Mouse (Mus musculus) neural tube, embryonic 12.5 days (tissue): ENCODE results near the gene Fut1. TPM values are rescaled to one million over a fixed set of nuclear protein-coding genes. Genes with fewer than 3 reads are reported as not detected.

Experiments
- ATAC-seq: fragments of 200-750 bp; cut with Nextera tagmentation; 2 replicates; pipeline ENCODE4 v1.8.0; 2017; ENCODE audit warnings: low read depth, mild to moderate bottlenecking, moderate TSS enrichment, moderate library complexity; ENCODE audit not compliant: low FRiP score
- H3K27ac ChIP-seq: fragments of 300-500 bp; sonication (generic); 2 replicates; pipeline ENCODE4 v1.5.1; 2016
- H3K27me3 ChIP-seq: fragments of 300-500 bp; sonication (generic); replicated peaks from 2 replicates; pipeline ENCODE4 v1.6.1; 2016; ENCODE audit warnings: mild to moderate bottlenecking
- H3K36me3 ChIP-seq: fragments of 300-500 bp; sonication (generic); 2 replicates; pipeline ENCODE4 v1.6.1; 2016; ENCODE audit warnings: mild to moderate bottlenecking
- H3K4me1 ChIP-seq: fragments of 300-500 bp; sonication (generic); 2 replicates; pipeline ENCODE4 v1.6.1; 2016
- H3K4me2 ChIP-seq: fragments of 300-500 bp; sonication (generic); replicated peaks from 2 replicates; pipeline ENCODE4 v1.6.1; 2016; ENCODE audit warnings: mild to moderate bottlenecking
- H3K4me3 ChIP-seq: fragments of 300-500 bp; sonication (generic); 2 replicates; pipeline ENCODE4 v1.5.1; 2016
- H3K9ac ChIP-seq: fragments of 300-500 bp; sonication (generic); 2 replicates; pipeline ENCODE4 v1.6.1; 2016; ENCODE audit warnings: mild to moderate bottlenecking
- H3K9me3 ChIP-seq: fragments of 300-500 bp; sonication (generic); 2 replicates; pipeline ENCODE4 v1.6.1; 2016; ENCODE audit warnings: mild to moderate bottlenecking
- WGBS: fragments of 180-500 bp; shearing (Covaris S2); methylation state at CpG from one replicate; pipeline ENCODE4 v1.1.7; 2016; 5-methylcytosine and 5-hydroxymethylcytosine counted together
- polyA plus RNA-seq: library from polyadenylated mRNA; unstranded; fragments of >200 nt; fragmentation: Nextera tagmentation; extraction: Ambion mirVana; gene quantifications from 2 replicates; pipeline ENCODE4 v1.2.1, GENCODE M21; 2016

Fut1 gene
- polyA plus RNA-seq, 1 experiment from 2014 or later, result not detected

DNA sequence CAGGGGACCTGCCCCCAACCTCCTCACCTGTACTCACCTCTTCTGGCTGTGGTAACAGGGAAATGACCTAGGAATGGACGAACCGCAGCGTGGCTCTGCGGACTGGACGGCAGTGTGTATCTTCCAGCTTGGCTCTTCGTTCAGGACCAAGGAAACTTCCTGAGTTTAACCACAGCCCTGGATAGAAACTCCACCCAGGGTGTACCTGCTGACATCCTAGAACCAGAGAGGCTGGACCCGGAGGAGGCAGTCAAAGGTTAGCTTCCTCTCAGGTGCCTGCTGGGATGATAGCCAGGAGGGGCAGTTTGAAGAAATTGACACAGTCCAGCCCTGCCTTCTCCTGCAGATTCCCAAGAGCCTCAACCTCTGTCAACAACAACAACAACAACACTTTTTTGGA is 49.1 kb downstream of the Fut1 start, which contains the start of gene Fut2:
Gene Fut2 (minus strand): TSS at position 234 of the 400 bp plus-strand sequence.
- Histone ChIP-seq H3K27ac (no peak within 1 kb of the TSS), H3K27me3 (no peaks in the 10 kb centered on the region), H3K9me3 (no peaks in the 10 kb centered on the region), H3K4me2 (no peak within 1 kb of the TSS), H3K36me3 (no peaks in the 10 kb centered on the region), H3K4me1 (0 out of 2 replicates have a peak, but pooled peaks cover 3% of the 10 kb centered on the region), H3K4me3 (no peak within 1 kb of the TSS), H3K9ac (no peak within 1 kb of the TSS)
- 86% methylated on average over 7 of the region's 7 CpGs for WGBS
- no peak for ATAC-seq

DNA sequence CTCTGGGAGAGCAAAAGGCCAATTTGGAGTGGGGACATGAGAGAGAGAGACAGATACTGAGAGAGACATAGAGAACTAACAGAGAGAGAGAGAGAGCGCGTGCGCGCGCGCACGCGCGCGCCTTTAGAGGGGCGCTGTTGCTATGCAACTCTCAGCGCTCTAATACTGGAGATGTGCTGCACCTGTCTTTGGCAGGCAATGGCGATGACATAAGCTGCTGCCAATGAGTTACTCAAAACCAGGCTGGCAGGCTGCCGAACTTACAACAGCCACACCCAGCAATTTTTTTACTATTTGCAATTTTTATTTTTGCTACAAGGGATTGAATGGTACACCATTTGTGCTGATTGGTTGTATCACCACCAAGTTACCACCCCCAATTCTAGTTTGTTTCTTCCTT is 50.7 kb downstream of the Fut1 start:
- ATAC-seq, result no peak
- Histone ChIP-seq H3K9me3 (no peaks in the 10 kb centered on the region), H3K27ac (no peak overlapping the region), H3K4me3 (no peak overlapping the region), H3K4me1 (0 out of 2 replicates have a peak, but pooled peaks cover 3% of the 10 kb centered on the region), H3K9ac (no peak overlapping the region), H3K27me3 (no peaks in the 10 kb centered on the region), H3K4me2 (no peak overlapping the region), H3K36me3 (no peaks in the 10 kb centered on the region)
- WGBS, result 76% methylated on average over 14 of the region's 14 CpGs

DNA sequence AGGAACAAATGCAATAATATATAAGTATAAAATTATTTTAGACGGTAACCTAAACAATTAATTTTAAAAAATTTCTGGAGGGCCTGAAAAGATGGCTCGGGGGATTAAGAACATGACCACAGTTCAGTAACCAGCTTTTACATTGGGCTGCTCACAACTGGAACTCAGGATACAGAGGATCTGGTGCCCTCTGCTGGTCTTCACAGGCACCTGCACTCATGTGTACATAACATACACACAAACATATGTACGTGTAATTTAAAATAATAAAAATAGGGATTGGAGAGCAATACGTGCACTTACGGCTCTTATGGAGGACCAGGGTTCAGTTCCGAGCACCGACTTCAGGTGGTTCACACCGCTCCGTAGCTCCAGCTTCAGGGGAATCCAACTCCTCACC is 51.8 kb downstream of the Fut1 start:
- Histone ChIP-seq H3K4me3 (no peak overlapping the region), H3K4me1 (0 out of 2 replicates have a peak, but pooled peaks cover 3% of the 10 kb centered on the region), H3K4me2 (no peak overlapping the region), H3K36me3 (no peaks in the 10 kb centered on the region), H3K9me3 (no peaks in the 10 kb centered on the region), H3K27me3 (no peaks in the 10 kb centered on the region; the same call in 1 of the 2 replicates), H3K27ac (no peak overlapping the region), H3K9ac (no peak overlapping the region)
- no peak for ATAC-seq
- 95% methylated on average over 9 of the region's 9 CpGs for WGBS

Other genes with a start within 250 kb of the Fut1 start
- gene Lin7b, start 246.7 kb upstream of the Fut1 start, polyA plus RNA-seq, result 3.5 TPM in 2 replicates
- 269 and 286 TPM in 2 replicates for gene Snrnp70, start 221.5 kb upstream of the Fut1 start, polyA plus RNA-seq
- not detected in 2 replicates for gene Kcna7, start 211.6 kb upstream of the Fut1 start, polyA plus RNA-seq
- gene Ntf5, start 203.6 kb upstream of the Fut1 start, polyA plus RNA-seq, result 0.57 and 0.65 TPM in 2 replicates
- gene Lhb, start 196.5 kb upstream of the Fut1 start, polyA plus RNA-seq, result not detected in 2 replicates
- 31.8 and 32.7 TPM in 2 replicates for gene Gys1, start 182.4 kb upstream of the Fut1 start, polyA plus RNA-seq
- 126 and 127 TPM in 2 replicates for gene Ruvbl2, start 179.2 kb upstream of the Fut1 start, polyA plus RNA-seq
- 5,746 and 6,117 TPM in 2 replicates for gene Ftl1, start 157.4 kb upstream of the Fut1 start, polyA plus RNA-seq
- gene Bax, start 150.4 kb upstream of the Fut1 start, polyA plus RNA-seq, result 262 and 276 TPM in 2 replicates
- gene Tulp2, start 135.4 kb upstream of the Fut1 start, polyA plus RNA-seq, result 0.41 and 0.60 TPM in 2 replicates
- not detected in 2 replicates for gene Gm45808, start 130.5 kb upstream of the Fut1 start, polyA plus RNA-seq
- gene Dhdh, start 128.5 kb upstream of the Fut1 start, polyA plus RNA-seq, result 2.3 and 2.8 TPM in 2 replicates
- 118 and 119 TPM in 2 replicates for gene Nucb1, start 106.9 kb upstream of the Fut1 start, polyA plus RNA-seq
- 19.4 and 20.1 TPM in 2 replicates for gene Ppp1r15a, start 91.0 kb upstream of the Fut1 start, polyA plus RNA-seq
- 3.2 and 3.5 TPM in 2 replicates for gene Plekha4, start 91.0 kb upstream of the Fut1 start, polyA plus RNA-seq
- 0.26 and 0.43 TPM in 2 replicates for gene Hsd17b14, start 62.4 kb upstream of the Fut1 start, polyA plus RNA-seq
- 25.7 and 29.2 TPM in 2 replicates for gene Bcat2, start 47.1 kb upstream of the Fut1 start, polyA plus RNA-seq
- not detected in 2 replicates for gene Fgf21, start 1.8 kb upstream of the Fut1 start, polyA plus RNA-seq
- gene Izumo1, start 4.5 kb downstream of the Fut1 start, polyA plus RNA-seq, result 0.23 TPM in 1 of 2 replicates, not detected in the other
- 16.5 and 16.8 TPM in 2 replicates for gene Rasip1, start 10.2 kb downstream of the Fut1 start, polyA plus RNA-seq
- 3.5 and 4.9 TPM in 2 replicates for gene Mamstr, start 22.7 kb downstream of the Fut1 start, polyA plus RNA-seq
- 0.17 and 0.20 TPM in 2 replicates for gene Fut2, start 49.1 kb downstream of the Fut1 start, polyA plus RNA-seq
- 1.2 and 1.7 TPM in 2 replicates for gene Ntn5, start 66.7 kb downstream of the Fut1 start, polyA plus RNA-seq
- gene Sec1, start 77.1 kb downstream of the Fut1 start, polyA plus RNA-seq, result 1.0 and 1.2 TPM in 2 replicates
- 35.5 and 36.6 TPM in 2 replicates for gene Car11, start 82.6 kb downstream of the Fut1 start, polyA plus RNA-seq
- 4.1 TPM in 2 replicates for gene Dbp, start 87.8 kb downstream of the Fut1 start, polyA plus RNA-seq
- 665 and 700 TPM in 2 replicates for gene Rpl18, start 98.2 kb downstream of the Fut1 start, polyA plus RNA-seq
- 28.0 and 29.0 TPM in 2 replicates for gene Sphk2, start 100.7 kb downstream of the Fut1 start, polyA plus RNA-seq
- 0.94 and 1.00 TPM in 2 replicates for gene Fam83e, start 103.9 kb downstream of the Fut1 start, polyA plus RNA-seq
- gene Spaca4, start 108.5 kb downstream of the Fut1 start, polyA plus RNA-seq, result not detected in 2 replicates
- 10.9 and 14.1 TPM in 2 replicates for gene Lmtk3, start 166.4 kb downstream of the Fut1 start, polyA plus RNA-seq
- gene Sult2b1, start 167.4 kb downstream of the Fut1 start, polyA plus RNA-seq, result 2.1 and 2.4 TPM in 2 replicates
- 305 and 308 TPM in 2 replicates for gene Cyth2, start 197.3 kb downstream of the Fut1 start, polyA plus RNA-seq
- 0.86 and 0.87 TPM in 2 replicates for gene Kcnj14, start 207.5 kb downstream of the Fut1 start, polyA plus RNA-seq
- 48.3 and 50.7 TPM in 2 replicates for gene Grwd1, start 213.7 kb downstream of the Fut1 start, polyA plus RNA-seq